Mouse (Mus musculus): ENCODE results near the gene Rsph10b. TPM values are rescaled to one million over a fixed set of nuclear protein-coding genes. Genes with fewer than 3 reads are reported as not detected.

Gene Rsph10b
- total RNA-seq, 1 experiment from 2014 or later: not detected

DNA sequence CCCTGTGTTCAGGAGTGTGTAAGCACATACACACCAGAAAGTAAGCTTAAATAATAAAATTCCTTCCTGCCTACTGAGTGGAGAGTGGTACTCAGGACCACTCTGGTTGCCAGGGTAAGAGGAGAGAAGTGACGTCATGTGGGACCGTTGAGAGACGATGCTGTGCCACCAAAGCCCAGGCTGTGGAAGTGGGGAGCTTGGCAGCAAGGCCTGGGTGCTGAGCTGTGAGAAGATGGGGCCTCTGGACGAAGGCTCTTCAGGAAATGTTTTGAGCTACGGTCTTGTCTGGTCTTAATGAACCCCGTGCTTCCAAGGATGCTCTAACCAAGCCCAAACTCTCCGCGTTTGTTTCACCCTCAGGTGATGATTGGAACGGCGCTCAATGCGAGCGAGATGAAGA is 2.2 kb upstream of the Rsph10b start:
- no peak for ATAC-seq (replicated peaks in 1 of 2; ENCODE audit: insufficient read depth in 1 of 2, low FRiP score in 2 of 2, low TSS enrichment in 1 of 2, low read depth in 1 of 2, poor library complexity in 2 of 2, severe bottlenecking in 2 of 2)

DNA sequence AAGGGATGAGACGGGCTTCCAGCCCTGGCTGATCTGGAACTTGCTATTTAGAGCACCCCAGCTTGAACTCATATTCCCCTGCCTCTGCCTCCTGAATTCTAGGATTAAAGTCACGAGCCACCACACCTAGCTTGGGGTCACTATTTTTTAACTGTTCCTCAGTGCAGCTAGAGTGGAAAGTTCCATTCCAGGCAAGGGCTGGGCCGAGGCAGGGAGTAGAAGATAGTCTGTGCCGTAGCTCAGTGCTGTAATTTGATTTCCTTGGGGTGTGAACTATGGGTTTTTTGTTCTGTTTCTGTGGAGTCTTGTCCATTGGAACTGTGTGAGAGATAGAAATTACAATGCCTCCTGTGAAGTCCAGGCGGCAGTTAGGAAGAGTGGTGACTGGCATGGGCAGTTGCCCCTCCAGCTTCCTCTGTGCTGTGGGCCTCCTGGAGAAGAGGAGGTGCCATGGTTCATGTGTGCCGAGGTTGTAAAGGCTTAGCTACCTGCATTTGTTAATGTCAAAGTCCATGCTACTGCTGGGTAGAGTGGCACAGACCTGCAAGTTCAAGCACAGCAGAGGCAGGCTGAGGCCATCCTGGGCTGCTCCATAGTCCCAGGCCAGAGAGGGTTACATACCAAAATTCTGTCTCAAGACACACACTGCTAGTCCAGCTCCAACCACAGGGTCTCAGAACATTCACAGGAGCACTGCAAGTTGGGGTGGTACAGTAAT is 813 bp upstream of the Rsph10b start:
- ATAC-seq (replicated peaks in 1 of 2; ENCODE audit: insufficient read depth in 1 of 2, low FRiP score in 2 of 2, low TSS enrichment in 1 of 2, low read depth in 1 of 2, poor library complexity in 2 of 2, severe bottlenecking in 2 of 2): no peak

DNA sequence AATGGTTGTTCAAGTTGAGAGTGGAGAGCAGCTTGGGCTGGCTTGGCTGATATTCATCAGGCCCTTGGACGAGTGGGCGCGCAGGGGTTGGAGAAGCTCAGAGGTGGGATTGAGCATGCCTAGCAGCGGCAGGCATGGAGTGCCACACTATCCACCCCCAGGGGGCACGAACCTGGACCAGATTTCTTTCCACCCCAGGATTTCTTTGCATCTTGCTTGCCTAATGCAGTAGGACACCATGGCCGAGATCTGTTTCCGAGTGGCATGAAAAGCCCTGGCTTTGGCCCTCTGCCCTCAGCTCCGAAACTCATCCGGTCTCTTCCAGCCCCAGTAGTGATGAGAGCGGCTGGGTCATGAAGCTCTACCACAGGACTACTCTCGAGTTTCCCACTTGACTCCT is 579 bp downstream of the Rsph10b start:
- no peak for ATAC-seq (replicated peaks in 1 of 2; ENCODE audit: insufficient read depth in 1 of 2, low FRiP score in 2 of 2, low TSS enrichment in 1 of 2, low read depth in 1 of 2, poor library complexity in 2 of 2, severe bottlenecking in 2 of 2)

DNA sequence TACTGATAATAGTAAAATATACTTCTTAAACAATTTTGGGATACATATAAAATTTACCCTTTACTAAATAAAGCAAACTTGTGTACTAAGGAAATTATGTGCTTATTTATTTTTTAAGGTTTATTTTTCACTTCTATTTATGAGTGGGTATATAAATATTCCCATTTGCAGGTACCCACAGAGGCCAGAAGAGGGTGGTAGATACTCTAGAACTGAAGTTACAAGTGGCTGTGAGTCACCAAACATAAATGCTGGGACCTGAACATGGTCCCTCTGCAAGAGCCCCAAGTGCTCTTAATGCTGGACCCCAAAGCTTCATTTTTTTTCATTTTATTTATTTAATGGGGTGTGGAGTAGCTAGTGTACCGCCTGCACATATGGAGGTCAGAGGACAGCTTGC is 1.0 kb downstream of the Rsph10b start:
- ATAC-seq (replicated peaks in 1 of 2; ENCODE audit: insufficient read depth in 1 of 2, low FRiP score in 2 of 2, low TSS enrichment in 1 of 2, low read depth in 1 of 2, poor library complexity in 2 of 2, severe bottlenecking in 2 of 2): no peak

GRCm38 (mm10) chr5:143936156-143936555 is 3.3 kb downstream of the Rsph10b start:
- ATAC-seq (replicated peaks in 1 of 2; ENCODE audit: insufficient read depth in 1 of 2, low FRiP score in 2 of 2, low TSS enrichment in 1 of 2, low read depth in 1 of 2, poor library complexity in 2 of 2, severe bottlenecking in 2 of 2): no peak

- ATAC-seq (replicated peaks in 1 of 2; ENCODE audit: insufficient read depth in 1 of 2, low FRiP score in 2 of 2, low TSS enrichment in 1 of 2, low read depth in 1 of 2, poor library complexity in 2 of 2, severe bottlenecking in 2 of 2): peak; percentile 17 to 25; a peak in 1 of 4 replicates
Measured at GRCm38 (mm10) chr5:143941588-143941987, 8.8 kb downstream of the Rsph10b start.

DNA sequence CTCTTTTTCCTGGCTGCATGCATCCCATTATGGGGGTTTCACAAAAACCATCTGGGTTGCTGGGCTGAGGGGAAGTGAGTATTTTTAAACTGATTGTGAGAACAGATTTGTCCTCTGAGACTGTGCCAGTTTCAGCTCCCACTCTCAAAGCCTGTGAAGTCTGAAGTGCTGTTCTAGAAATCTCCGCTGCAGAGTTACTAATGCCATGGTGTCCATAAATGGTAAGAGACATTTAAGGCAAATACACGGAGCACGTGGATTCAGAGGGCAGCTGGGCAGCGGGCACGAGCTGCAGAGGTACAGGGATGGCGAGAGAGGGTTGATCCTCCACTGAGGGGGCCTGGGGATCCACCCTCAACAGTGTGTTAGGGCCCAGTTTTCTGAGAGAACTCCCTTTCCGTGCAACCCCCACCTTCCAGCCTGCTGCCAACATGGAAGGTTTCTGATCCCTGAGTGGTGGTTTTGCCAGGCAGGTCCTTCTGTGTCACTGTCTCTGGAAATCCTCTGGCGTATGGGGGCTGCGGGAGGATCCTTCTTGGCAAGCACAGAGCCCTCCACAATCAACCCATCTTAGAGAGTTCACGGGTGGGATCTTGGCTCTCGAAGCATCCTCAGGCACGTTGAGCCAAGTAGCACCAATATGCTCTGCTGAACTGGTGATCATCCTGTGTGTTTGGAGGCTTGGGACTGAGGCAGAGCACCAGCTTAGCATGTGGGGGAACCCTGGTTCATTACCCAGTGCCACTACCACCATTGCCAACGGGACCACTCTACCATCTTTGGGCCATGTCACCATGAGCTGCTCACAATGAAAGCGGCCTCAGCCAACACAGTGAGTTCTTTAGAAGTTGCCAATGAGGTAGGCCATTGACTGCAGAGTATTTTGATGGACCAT is 10.6 kb downstream of the Rsph10b start:
- ATAC-seq (replicated peaks in 1 of 2; ENCODE audit: insufficient read depth in 1 of 2, low FRiP score in 2 of 2, low TSS enrichment in 1 of 2, low read depth in 1 of 2, poor library complexity in 2 of 2, severe bottlenecking in 2 of 2): no peak

- ATAC-seq (replicated peaks in 1 of 2; ENCODE audit: insufficient read depth in 1 of 2, low FRiP score in 2 of 2, low TSS enrichment in 1 of 2, low read depth in 1 of 2, poor library complexity in 2 of 2, severe bottlenecking in 2 of 2): no peak
Measured at GRCm38 (mm10) chr5:143948361-143948760, 15.5 kb downstream of the Rsph10b start.

GRCm38 (mm10) chr5:143950016-143950415 is 17.2 kb downstream of the Rsph10b start:
- ATAC-seq (replicated peaks in 1 of 2; ENCODE audit: insufficient read depth in 1 of 2, low FRiP score in 2 of 2, low TSS enrichment in 1 of 2, low read depth in 1 of 2, poor library complexity in 2 of 2, severe bottlenecking in 2 of 2): no peak

GRCm38 (mm10) chr5:143957101-143957500 is 24.3 kb downstream of the Rsph10b start:
- ATAC-seq (replicated peaks in 1 of 2; ENCODE audit: insufficient read depth in 1 of 2, low FRiP score in 2 of 2, low TSS enrichment in 1 of 2, low read depth in 1 of 2, poor library complexity in 2 of 2, severe bottlenecking in 2 of 2): no peak

DNA sequence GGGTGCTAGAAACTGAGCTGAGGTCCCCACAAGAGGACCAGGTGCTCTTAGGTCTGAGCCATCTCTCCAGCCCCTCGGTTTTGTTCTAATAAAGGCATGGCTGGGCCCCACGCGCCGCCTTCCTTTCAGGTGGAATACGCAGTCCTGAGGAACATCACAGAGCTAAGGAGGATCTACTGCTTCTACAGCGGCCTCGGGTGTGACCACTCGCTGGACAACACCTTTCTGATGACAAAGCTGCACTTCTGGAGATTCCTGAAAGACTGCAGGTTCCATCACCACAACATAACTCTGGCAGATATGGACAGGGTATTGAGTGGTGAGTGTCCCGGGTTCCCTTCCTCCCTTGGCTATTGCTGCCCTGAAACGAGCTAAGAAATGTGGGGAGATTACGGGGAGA is 26.7 kb downstream of the Rsph10b start:
- ATAC-seq (replicated peaks in 1 of 2; ENCODE audit: insufficient read depth in 1 of 2, low FRiP score in 2 of 2, low TSS enrichment in 1 of 2, low read depth in 1 of 2, poor library complexity in 2 of 2, severe bottlenecking in 2 of 2): no peak

DNA sequence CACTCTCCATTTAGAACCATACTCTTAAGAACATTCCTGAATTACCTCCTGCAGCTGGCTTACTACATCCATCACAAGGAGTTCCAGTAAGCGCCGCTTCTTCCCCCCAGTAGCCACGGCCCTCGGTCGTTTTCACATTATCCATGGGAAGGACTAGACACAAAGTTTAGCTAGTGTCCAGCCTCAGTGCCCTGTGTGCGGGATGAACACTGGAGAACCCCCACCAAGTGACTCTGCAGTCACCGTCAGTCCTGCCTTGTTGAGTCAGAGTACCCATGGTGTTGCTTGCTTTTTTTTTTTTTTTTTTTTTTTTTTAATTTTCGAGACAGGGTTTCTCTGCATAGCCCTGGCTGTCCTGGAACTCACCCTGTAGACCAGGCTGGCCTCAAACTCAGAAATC is 28.3 kb downstream of the Rsph10b start:
- ATAC-seq (replicated peaks in 1 of 2; ENCODE audit: insufficient read depth in 1 of 2, low FRiP score in 2 of 2, low TSS enrichment in 1 of 2, low read depth in 1 of 2, poor library complexity in 2 of 2, severe bottlenecking in 2 of 2): no peak

DNA sequence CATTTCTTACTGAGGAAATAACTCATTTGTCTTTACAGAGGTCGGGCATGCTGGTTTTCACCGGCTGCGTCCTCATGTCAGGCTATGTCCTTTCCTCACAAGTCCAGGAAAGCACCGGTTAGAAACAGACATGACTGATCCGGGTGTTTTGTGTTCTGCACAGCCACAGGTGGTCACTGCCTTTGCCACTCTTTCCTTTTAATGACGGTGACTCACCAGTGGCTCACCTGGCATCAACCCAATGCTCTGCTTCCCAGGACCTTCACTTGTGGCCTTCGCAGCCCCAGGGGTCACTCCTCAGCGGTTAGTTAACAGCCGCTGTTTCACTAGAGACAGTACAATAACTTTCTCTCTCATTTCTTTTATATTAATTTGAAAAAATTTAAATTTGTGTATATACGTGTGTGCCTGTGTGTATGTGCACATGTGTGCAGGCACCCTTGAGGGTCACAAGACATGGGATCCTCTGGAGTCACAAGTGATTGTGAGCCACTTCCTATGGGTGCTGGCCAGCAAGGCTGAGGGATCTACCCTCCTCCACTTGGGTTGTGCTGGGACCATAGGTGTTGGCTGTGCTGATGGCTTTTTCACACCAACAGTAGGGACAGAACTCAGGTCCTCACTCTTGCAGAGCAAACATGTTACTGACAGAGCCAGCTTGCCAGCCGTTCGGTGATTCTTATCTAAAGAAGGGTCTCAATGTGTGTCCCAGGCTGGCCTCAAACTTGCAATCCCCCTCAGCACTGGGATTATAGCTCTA is 32.9 kb downstream of the Rsph10b start:
- no peak for ATAC-seq (replicated peaks in 1 of 2; ENCODE audit: insufficient read depth in 1 of 2, low FRiP score in 2 of 2, low TSS enrichment in 1 of 2, low read depth in 1 of 2, poor library complexity in 2 of 2, severe bottlenecking in 2 of 2)

GRCm38 (mm10) chr5:143966671-143967070 is 33.8 kb downstream of the Rsph10b start:
- no peak for ATAC-seq (replicated peaks in 1 of 2; ENCODE audit: insufficient read depth in 1 of 2, low FRiP score in 2 of 2, low TSS enrichment in 1 of 2, low read depth in 1 of 2, poor library complexity in 2 of 2, severe bottlenecking in 2 of 2)

DNA sequence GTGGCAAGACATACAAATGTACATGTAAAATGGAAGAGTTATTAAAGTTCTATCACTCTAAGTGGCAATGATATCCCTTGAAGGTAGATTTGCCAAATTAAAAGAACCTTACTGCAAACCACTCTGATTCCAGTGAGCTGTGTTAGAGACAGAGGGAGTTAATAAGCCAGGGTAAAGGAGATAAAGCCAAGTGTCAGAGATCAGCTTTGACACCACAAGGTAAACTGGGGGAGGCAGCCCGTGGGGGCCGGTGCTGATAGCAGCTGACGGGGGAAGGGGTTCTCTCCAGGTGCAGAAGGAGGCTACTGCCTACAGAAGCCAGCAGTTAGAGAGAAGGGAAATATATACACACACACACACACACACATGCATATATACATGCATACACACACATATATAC is 39.8 kb downstream of the Rsph10b start:
- ATAC-seq (replicated peaks in 1 of 2; ENCODE audit: insufficient read depth in 1 of 2, low FRiP score in 2 of 2, low TSS enrichment in 1 of 2, low read depth in 1 of 2, poor library complexity in 2 of 2, severe bottlenecking in 2 of 2): no peak

- peak; percentile 89 to 94 for ATAC-seq (replicated peaks in 1 of 2; ENCODE audit: insufficient read depth in 1 of 2, low FRiP score in 2 of 2, low TSS enrichment in 1 of 2, low read depth in 1 of 2, poor library complexity in 2 of 2, severe bottlenecking in 2 of 2)
Measured at GRCm38 (mm10) chr5:143974931-143975630, 42.2 kb downstream of the Rsph10b start.

GRCm38 (mm10) chr5:143975631-143975933 is 42.7 kb downstream of the Rsph10b start:
- ATAC-seq (replicated peaks in 1 of 2; ENCODE audit: insufficient read depth in 1 of 2, low FRiP score in 2 of 2, low TSS enrichment in 1 of 2, low read depth in 1 of 2, poor library complexity in 2 of 2, severe bottlenecking in 2 of 2): no peak
